Mouse (Mus musculus): ENCODE results near the gene Prkca. TPM values are rescaled to one million over a fixed set of nuclear protein-coding genes. Genes with fewer than 3 reads are reported as not detected.

Prkca gene
- polyA plus RNA-seq, 1 experiment from 2014 or later, result 5.3 TPM

DNA sequence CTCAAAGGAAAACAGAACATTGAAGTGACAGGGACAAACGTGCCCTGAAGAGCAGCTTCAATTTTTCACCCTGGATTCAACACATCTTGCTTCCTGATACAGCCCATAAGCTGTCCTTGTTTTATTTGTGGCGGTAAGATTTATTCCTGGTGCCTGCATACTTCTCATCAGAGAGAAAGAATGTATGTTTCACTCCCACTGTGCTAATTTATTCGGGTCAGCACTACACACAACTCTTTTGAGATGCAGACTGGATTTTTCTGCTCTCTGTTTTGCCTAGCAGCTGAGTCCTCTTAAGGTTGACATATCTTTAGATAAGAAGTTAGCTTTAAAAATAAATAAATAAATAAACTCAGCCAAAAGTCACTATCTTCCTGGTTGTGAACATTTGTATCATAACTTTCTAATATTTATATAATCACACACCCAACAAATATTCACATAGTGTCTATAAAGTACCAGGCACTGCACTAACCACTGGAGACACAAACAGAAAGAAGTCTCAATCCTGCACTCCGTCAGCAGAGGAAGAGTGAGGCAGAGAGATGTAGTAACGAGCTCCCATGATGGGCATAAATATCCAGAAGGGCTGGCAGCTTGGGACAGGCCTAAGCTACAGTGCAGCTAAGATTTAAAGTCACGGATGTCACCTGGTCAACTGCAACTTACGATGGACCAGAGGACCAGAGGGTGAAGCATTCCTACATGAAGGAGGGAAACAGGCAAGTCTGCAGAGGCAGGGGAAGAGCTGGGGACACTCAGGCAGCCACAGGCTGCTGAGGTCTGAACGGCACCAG is 9.9 kb downstream of the Prkca start:
- Histone ChIP-seq H3K9ac (ENCODE audit: low read length) (no peak overlapping the region), H3K4me1 (ENCODE audit: control insufficient read depth, insufficient read depth, low read length) (no peaks in the 10 kb centered on the region), H3K27ac (ENCODE audit: low read depth, low read length) (no peak overlapping the region), H3K9me3 (replicated peaks; ENCODE audit: control insufficient read depth, low read length) (no peaks in the 10 kb centered on the region), H3K36me3 (ENCODE audit: control insufficient read depth, insufficient read depth, low read length) (no peaks in the 10 kb centered on the region), H3K4me3 (ENCODE audit: low read depth, low read length) (no peak overlapping the region), H3K27me3 (replicated peaks; ENCODE audit: control insufficient read depth, insufficient read depth, low read length) (no peaks in the 10 kb centered on the region), H3K4me2 (ENCODE audit: low read length) (no peak overlapping the region)
- WGBS, result 59% methylated on average over 8 of the region's 8 CpGs
- no peak for DNase-seq (ENCODE audit: low spot score)
- ATAC-seq, result no peak

DNA sequence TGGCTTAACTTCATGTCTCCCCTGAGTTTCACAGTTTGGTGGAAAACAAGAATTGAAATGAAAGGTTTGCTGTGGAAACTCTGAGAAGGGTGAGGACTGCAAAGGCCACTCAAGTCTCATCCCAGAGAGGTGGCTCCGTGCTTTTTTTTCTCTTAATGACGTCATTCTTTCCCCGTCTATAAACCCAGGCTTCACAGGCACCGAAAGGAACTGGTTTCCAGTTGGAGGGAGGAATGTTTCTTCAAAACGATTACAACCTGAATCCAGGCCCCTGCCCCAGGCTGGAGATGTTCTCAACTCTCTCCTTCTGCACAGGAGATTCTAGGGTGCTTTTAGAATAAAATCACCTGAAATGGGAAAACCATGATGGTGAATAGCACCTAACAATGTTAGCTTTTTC is 10.7 kb downstream of the Prkca start:
- no peak for DNase-seq (ENCODE audit: low spot score)
- Histone ChIP-seq H3K4me2 (ENCODE audit: low read length) (no peak overlapping the region), H3K27ac (ENCODE audit: low read depth, low read length) (no peak overlapping the region), H3K36me3 (ENCODE audit: control insufficient read depth, insufficient read depth, low read length) (no peaks in the 10 kb centered on the region), H3K9ac (ENCODE audit: low read length) (no peak overlapping the region), H3K4me3 (ENCODE audit: low read depth, low read length) (no peak overlapping the region), H3K27me3 (replicated peaks; ENCODE audit: control insufficient read depth, insufficient read depth, low read length) (no peaks in the 10 kb centered on the region), H3K4me1 (ENCODE audit: control insufficient read depth, insufficient read depth, low read length) (no peaks in the 10 kb centered on the region), H3K9me3 (replicated peaks; ENCODE audit: control insufficient read depth, low read length) (no peaks in the 10 kb centered on the region)
- ATAC-seq, result no peak
- 50% methylated on average over 5 of the region's 5 CpGs for WGBS

DNA sequence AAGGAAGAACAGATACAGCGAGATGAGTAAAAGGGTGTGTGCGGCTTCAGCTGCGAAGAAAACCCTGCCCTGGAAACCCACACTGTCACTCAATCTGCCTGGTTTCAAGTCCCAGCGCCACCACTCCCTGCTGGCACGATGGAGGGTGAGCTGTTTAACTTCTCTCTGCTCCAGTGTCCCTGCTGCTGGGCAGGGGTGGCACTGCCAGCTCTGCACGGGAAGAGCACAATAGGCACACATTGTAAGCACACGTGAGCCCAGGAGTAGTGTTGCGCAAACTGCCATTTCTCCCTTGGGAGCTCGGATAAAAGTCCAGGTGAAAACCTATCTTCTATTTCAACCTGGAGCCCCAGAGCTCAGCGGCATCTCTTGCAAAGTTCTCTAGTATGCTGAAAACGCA is 12.9 kb downstream of the Prkca start:
- 85% methylated on average over 11 of the region's 11 CpGs for WGBS
- no peaks in the 10 kb centered on the region for H3K9me3 ChIP-seq (replicated peaks; ENCODE audit: control insufficient read depth, low read length)
- H3K27me3 ChIP-seq (replicated peaks; ENCODE audit: control insufficient read depth, insufficient read depth, low read length), result no peaks in the 10 kb centered on the region
- no peaks in the 10 kb centered on the region for H3K4me1 ChIP-seq (ENCODE audit: control insufficient read depth, insufficient read depth, low read length)
- H3K36me3 ChIP-seq (ENCODE audit: control insufficient read depth, insufficient read depth, low read length), result no peaks in the 10 kb centered on the region
- H3K9ac ChIP-seq (ENCODE audit: low read length), result no peak overlapping the region
- no peak overlapping the region for H3K27ac ChIP-seq (ENCODE audit: low read depth, low read length)
- no peak overlapping the region for H3K4me2 ChIP-seq (ENCODE audit: low read length)
- no peak for ATAC-seq
- H3K4me3 ChIP-seq (ENCODE audit: low read depth, low read length), result no peak overlapping the region
- DNase-seq (ENCODE audit: low spot score), result no peak

DNA sequence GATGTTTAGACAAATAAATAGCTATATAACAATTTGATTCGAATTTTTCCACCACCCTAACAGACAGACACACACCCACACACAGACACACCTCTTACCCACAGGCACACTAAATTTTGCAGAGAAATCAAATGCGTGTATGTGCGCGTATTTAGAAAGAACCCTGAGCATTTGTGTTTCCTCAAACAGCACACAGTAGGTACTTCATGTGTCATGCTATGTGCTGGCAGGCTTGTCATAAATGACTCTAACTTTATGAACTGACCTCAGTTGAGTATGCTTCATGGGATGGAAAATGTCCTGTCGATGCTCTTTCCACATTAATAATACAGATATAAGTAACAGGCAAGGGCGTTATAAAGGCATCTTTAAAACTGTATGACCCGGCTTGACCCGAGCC is 17.8 kb downstream of the Prkca start:
- Histone ChIP-seq H3K4me3 (ENCODE audit: low read depth, low read length) (no peak overlapping the region), H3K9me3 (replicated peaks; ENCODE audit: control insufficient read depth, low read length) (no peaks in the 10 kb centered on the region), H3K4me1 (ENCODE audit: control insufficient read depth, insufficient read depth, low read length) (no peaks in the 10 kb centered on the region), H3K27me3 (replicated peaks; ENCODE audit: control insufficient read depth, insufficient read depth, low read length) (no peaks in the 10 kb centered on the region), H3K4me2 (ENCODE audit: low read length) (no peak overlapping the region), H3K9ac (ENCODE audit: low read length) (no peak overlapping the region), H3K36me3 (ENCODE audit: control insufficient read depth, insufficient read depth, low read length) (no peaks in the 10 kb centered on the region), H3K27ac (ENCODE audit: low read depth, low read length) (no peak overlapping the region)
- no peak for ATAC-seq
- no peak for DNase-seq (ENCODE audit: low spot score)
- 93% methylated on average over 8 of the region's 8 CpGs for WGBS

DNA sequence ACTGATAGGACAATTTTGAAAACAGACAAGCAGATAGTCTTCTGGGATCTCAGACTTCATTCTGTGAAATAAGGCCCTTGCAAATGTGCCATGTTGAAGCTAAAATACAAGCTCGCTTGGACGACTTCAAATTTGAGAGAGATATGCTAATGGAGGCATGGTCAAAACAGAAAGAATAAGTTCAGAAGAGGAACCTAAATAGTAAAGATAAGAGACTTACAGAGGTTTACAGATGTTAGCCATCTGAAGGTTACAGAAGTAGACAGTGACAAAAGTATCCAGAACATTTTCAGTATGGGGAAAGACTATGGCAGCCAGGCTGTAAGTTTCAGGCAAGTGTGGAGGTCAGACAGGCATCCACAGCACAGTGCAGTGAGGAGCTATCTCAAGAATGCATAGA is 21.6 kb downstream of the Prkca start:
- Histone ChIP-seq H3K9ac (ENCODE audit: low read length) (no peak overlapping the region), H3K4me1 (ENCODE audit: control insufficient read depth, insufficient read depth, low read length) (no peaks in the 10 kb centered on the region), H3K4me2 (ENCODE audit: low read length) (no peak overlapping the region), H3K27me3 (replicated peaks; ENCODE audit: control insufficient read depth, insufficient read depth, low read length) (no peaks in the 10 kb centered on the region), H3K27ac (ENCODE audit: low read depth, low read length) (no peak overlapping the region), H3K9me3 (replicated peaks; ENCODE audit: control insufficient read depth, low read length) (no peaks in the 10 kb centered on the region), H3K4me3 (ENCODE audit: low read depth, low read length) (no peak overlapping the region), H3K36me3 (ENCODE audit: control insufficient read depth, insufficient read depth, low read length) (no peaks in the 10 kb centered on the region)
- DNase-seq (ENCODE audit: low spot score) (no peak), ATAC-seq (no peak)
- 91% methylated on average over 2 of the region's 2 CpGs for WGBS

DNA sequence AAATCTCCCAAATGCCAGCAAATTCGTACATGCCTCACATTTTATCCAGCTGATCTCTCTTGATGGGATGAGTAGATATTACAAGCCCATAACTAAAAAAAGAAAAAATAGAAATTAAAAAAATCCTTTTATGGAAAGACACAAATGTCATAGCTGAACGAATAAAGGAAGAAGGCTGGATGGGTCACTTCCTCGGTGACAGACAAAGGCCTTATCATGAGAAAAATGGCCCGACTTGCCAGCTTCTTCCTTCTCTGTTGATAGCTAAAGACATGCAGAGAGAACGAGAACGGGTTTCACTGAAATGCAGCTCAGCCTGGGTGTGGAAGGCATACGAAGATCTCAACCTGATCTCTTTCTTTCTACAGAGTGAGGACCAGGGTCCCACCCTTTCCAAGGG is 23.2 kb downstream of the Prkca start:
- DNase-seq (ENCODE audit: low spot score), result no peak
- ATAC-seq, result no peak
- no peak overlapping the region for H3K9ac ChIP-seq (ENCODE audit: low read length)

DNA sequence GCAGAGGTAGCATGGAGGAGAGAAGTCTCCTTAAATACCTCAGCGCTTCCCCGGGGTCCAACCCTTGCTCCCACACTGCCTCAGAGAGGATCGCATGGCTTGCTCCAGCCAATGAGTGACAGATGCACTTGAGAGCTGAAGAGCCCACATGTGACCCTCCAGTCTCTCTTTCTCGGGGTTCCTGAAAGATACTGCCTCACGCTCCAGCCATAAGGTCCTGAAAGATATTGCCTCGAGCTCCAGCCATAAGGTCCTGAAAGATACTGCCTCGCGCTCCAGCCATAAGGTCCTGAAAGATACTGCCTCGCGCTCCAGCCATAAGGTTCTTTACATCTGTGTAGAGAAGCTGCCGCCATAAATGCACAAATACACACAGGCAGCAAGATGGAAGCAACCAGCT is 24.6 kb downstream of the Prkca start:
- no peaks in the 10 kb centered on the region for H3K27me3 ChIP-seq (replicated peaks; ENCODE audit: control insufficient read depth, insufficient read depth, low read length)
- DNase-seq (ENCODE audit: low spot score) (no peak), ATAC-seq (no peak)
- no peaks in the 10 kb centered on the region for H3K9me3 ChIP-seq (replicated peaks; ENCODE audit: control insufficient read depth, low read length)
- H3K27ac ChIP-seq (ENCODE audit: low read depth, low read length), result no peak overlapping the region
- no peak overlapping the region for H3K9ac ChIP-seq (ENCODE audit: low read length)
- no peak overlapping the region for H3K4me2 ChIP-seq (ENCODE audit: low read length)
- no peak overlapping the region for H3K4me3 ChIP-seq (ENCODE audit: low read depth, low read length)
- 86% methylated on average over 11 of the region's 11 CpGs for WGBS
- no peaks in the 10 kb centered on the region for H3K4me1 ChIP-seq (ENCODE audit: control insufficient read depth, insufficient read depth, low read length)
- no peaks in the 10 kb centered on the region for H3K36me3 ChIP-seq (ENCODE audit: control insufficient read depth, insufficient read depth, low read length)

More for the DNA sequence above, 23.2 kb downstream of the Prkca start:
- Histone ChIP-seq H3K4me3 (ENCODE audit: low read depth, low read length) (no peak overlapping the region), H3K9me3 (replicated peaks; ENCODE audit: control insufficient read depth, low read length) (no peaks in the 10 kb centered on the region), H3K27ac (ENCODE audit: low read depth, low read length) (no peak overlapping the region), H3K4me2 (ENCODE audit: low read length) (no peak overlapping the region), H3K36me3 (ENCODE audit: control insufficient read depth, insufficient read depth, low read length) (no peaks in the 10 kb centered on the region), H3K4me1 (ENCODE audit: control insufficient read depth, insufficient read depth, low read length) (no peaks in the 10 kb centered on the region), H3K27me3 (replicated peaks; ENCODE audit: control insufficient read depth, insufficient read depth, low read length) (no peaks in the 10 kb centered on the region)
- 91% methylated on average over 7 of the region's 7 CpGs for WGBS

DNA sequence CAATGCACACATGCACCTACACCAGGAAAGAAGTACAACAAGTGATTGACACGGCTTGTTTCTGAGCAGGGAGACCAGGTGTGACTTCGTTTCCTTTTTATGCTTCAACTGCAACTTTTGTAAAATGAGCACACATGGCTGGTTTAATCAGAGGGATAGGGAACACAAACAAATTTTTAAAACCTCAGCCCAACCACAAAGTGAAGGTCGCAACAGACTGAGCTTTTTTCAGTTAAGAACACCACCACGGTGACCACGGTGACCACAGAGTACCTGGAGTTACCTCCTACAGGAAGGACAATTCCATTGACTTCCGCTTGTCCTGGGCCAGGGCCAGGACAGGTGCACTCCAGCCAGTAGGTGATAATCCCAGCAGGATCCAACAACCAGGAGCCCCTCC is 25.9 kb downstream of the Prkca start:
- Histone ChIP-seq H3K4me3 (ENCODE audit: low read depth, low read length) (no peak overlapping the region), H3K4me2 (ENCODE audit: low read length) (no peak overlapping the region), H3K4me1 (ENCODE audit: control insufficient read depth, insufficient read depth, low read length) (no peaks in the 10 kb centered on the region), H3K27ac (ENCODE audit: low read depth, low read length) (no peak overlapping the region), H3K27me3 (replicated peaks; ENCODE audit: control insufficient read depth, insufficient read depth, low read length) (no peaks in the 10 kb centered on the region), H3K36me3 (ENCODE audit: control insufficient read depth, insufficient read depth, low read length) (no peaks in the 10 kb centered on the region), H3K9ac (ENCODE audit: low read length) (no peak overlapping the region), H3K9me3 (replicated peaks; ENCODE audit: control insufficient read depth, low read length) (no peaks in the 10 kb centered on the region)
- DNase-seq (ENCODE audit: low spot score), result no peak
- WGBS, result 76% methylated on average over 6 of the region's 6 CpGs
- no peak for ATAC-seq

DNA sequence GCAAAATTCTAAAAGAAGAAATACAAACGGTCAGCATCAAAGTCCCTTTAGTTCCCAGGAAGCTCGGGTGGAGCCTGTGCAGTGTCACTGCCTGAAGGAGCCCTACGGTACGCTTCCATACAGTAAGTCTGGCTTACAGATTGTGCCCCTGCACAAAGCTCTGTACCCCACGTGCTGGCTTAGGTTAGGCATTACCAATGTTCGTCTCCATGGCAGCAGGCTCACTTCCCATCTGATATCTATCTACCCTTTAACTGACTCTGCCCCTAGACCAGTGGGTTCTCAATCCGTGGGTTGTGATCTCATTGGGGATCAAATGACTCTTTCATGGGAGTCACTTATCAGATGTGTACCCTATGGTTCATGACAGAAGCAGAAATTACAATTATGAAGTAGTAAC is 28.0 kb downstream of the Prkca start:
- DNase-seq (ENCODE audit: low spot score) (no peak), ATAC-seq (no peak)
- H3K9me3 ChIP-seq (replicated peaks; ENCODE audit: control insufficient read depth, low read length), result no peaks in the 10 kb centered on the region
- no peaks in the 10 kb centered on the region for H3K36me3 ChIP-seq (ENCODE audit: control insufficient read depth, insufficient read depth, low read length)
- 86% methylated on average over 7 of the region's 7 CpGs for WGBS
- no peak overlapping the region for H3K4me3 ChIP-seq (ENCODE audit: low read depth, low read length)
- no peak overlapping the region for H3K9ac ChIP-seq (ENCODE audit: low read length)
- H3K4me2 ChIP-seq (ENCODE audit: low read length), result no peak overlapping the region
- H3K4me1 ChIP-seq (ENCODE audit: control insufficient read depth, insufficient read depth, low read length), result no peaks in the 10 kb centered on the region
- no peak overlapping the region for H3K27ac ChIP-seq (ENCODE audit: low read depth, low read length)
- no peaks in the 10 kb centered on the region for H3K27me3 ChIP-seq (replicated peaks; ENCODE audit: control insufficient read depth, insufficient read depth, low read length)
